Mouse (Mus musculus) v-Abl transformed pro-B cells (cell line): ENCODE results near the gene Zfhx3.

Source experiments
- in situ Hi-C, 2 experiments: fragments of 400-800 bp; cut with MboI; formaldehyde crosslinking; loops; one replicate each; pipeline ENCODE4 v1.15.1; 2025; ENCODE audit not compliant: unreplicated experiment in 2 of 2

Zfhx3 gene

GRCm38 (mm10) chr8:108424337-108424736 is 481.9 kb downstream of the Zfhx3 start:
- in situ Hi-C loops, result no loop called here

DNA sequence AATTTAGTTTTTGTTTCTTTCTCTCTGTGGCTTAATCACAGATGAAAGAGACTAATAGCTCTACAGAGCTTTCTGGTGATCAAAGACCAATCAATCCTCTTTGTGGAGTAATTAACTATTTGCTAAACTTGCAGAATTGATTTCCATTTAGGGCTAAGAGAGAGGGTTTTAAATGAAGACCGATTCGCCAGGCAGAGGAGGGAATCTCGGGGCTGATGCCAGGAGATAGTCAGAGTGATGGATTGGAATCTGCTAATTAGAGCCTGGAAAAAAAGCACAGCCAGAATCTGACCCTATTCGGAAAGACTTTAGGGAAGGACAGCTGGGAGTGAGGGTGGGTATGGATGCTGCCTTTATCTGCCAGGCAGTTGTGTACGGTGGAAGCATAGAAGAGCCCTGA is 490.9 kb downstream of the Zfhx3 start:
- in situ Hi-C loops, result no loop called here

DNA sequence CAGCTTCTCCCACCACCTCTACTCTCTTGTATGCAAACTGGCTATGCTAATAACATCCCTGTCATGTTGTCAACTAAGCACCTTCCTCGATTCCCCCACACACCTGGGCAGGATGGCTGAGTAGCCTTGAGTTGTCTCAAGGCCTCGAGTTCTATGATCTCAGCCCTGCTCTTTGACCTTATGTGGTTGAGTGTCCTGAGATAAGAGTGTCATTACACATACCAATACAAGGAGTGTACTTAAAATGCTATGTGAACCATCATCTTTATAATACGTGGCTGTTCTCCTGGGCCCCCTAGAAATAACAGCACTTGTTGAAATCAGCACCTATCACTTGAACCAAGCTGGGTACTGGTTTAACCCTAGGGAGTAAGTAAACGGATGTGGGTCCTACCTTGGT is 492.1 kb downstream of the Zfhx3 start:
- in situ Hi-C loops, result no loop called here

GRCm38 (mm10) chr8:108436336-108436735 is 493.9 kb downstream of the Zfhx3 start:
- in situ Hi-C loops, result no loop called here

GRCm38 (mm10) chr8:108437316-108437830 is 494.9 kb downstream of the Zfhx3 start:
- in situ Hi-C loops, result no loop called here

DNA sequence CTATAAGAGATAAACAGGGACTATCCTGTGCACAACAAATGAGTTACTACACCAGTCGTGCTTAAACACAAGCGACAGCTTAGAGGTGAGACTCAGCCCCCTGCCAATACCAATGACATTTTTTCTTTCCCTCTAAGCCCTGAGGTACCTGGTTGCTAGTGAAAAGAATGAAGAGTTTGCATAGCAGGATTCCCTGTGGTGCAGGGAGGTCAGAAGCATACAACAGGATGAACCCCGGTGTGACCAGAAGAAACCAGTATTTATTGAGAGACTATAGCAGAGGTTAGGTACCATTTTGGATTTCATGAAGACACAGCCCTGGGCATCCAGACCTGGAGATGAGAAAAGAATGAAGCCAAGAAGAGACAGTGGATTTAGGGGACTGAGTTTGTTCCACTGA is 498.0 kb downstream of the Zfhx3 start:
- in situ Hi-C loops, result no loop called here

GRCm38 (mm10) chr8:108450847-108451246 is 508.4 kb downstream of the Zfhx3 start:
- in situ Hi-C loops, result no loop called here

- in situ Hi-C loops, result no loop called here
Observed at GRCm38 (mm10) chr8:108454561-108455311, 512.3 kb downstream of the Zfhx3 start.

- in situ Hi-C loops, result no loop called here
Observed at GRCm38 (mm10) chr8:108466653-108467052, 524.2 kb downstream of the Zfhx3 start.

DNA sequence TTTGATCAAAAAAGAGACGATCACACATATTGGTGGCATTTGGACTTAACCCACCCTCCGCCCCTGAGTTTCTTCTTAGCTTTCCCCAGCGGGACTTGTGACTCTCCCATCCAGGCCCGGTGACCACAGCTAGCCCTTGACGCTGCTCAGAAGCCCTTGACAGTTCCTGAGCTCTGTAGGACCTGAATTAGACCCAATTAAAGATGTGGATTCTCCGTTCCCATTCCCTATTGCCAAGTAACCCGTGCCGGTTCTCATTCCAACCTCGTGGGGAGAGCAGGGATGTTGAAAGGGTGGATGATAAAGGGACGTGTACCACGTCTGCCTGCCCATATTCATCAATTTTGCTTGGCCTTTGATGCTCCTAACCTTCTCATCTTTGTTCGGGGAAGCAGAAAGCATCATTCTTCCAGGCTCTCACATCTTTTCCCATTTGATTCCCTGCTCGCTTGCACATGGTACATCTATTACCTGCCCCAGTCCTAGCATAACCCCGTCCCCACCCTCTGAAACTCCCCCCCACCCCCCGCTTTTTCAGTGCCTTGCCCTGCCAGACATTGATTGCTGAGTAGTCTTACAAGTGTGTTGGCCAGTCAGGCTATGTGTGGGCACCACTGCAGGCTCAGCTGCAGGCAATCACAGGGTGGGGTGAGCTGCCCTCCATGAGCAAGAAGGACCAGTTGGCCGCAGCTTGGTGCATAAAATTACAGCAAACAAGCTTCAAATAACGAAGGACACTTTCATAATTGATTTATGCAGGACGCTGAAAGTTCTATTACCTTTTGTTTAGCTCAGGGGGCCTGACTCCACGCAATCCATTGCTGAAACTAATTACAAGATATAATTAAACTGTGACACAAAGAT is 525.0 kb downstream of the Zfhx3 start:
- in situ Hi-C loops, result no loop called here

- in situ Hi-C loops, result no loop called here
Observed at GRCm38 (mm10) chr8:108470269-108470668, 527.8 kb downstream of the Zfhx3 start.

GRCm38 (mm10) chr8:108474556-108474955 is 532.1 kb downstream of the Zfhx3 start:
- in situ Hi-C loops, result no loop called here

DNA sequence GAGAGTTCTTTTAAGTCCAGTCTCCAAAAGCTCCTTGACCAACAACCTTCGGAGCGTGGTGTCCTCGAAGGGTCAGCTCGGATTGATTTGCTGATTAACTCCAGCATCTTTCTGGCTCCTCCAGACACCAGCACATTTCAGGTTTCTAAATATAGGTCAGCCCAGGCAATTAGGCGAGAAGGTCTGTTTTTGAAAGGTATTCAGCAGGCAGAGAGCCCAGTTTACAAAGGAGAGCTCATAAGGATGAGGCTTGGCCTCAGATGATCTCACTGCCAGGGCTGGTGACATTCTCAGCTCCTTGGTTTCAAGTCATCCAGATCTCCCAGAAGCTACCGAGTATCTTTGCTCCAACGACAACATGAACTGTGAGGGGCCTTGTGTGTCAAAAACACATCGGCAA is 535.7 kb downstream of the Zfhx3 start:
- in situ Hi-C loops, result no loop called here

DNA sequence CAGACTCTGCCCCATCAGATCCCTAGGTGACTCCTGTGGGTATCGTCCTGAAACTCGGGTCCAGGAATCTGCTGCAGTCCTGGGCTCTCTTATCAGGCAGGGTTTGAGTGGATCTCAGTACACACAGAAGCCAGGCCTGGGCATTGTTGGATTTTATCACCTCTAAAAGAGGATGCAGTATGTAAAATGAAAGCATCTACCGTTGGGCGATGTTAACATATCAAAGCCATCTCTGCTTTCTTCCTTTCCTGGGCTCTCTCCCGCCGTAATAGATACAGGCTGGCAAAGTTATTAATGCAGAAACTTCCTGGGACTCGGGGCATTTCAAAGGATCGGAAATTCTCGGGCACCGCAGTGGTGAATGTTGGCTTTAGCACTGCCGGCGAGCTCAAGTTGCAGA is 537.7 kb downstream of the Zfhx3 start:
- in situ Hi-C loops, result no loop called here

- in situ Hi-C loops, result no loop called here
Observed at GRCm38 (mm10) chr8:108481167-108481815, 538.8 kb downstream of the Zfhx3 start.

DNA sequence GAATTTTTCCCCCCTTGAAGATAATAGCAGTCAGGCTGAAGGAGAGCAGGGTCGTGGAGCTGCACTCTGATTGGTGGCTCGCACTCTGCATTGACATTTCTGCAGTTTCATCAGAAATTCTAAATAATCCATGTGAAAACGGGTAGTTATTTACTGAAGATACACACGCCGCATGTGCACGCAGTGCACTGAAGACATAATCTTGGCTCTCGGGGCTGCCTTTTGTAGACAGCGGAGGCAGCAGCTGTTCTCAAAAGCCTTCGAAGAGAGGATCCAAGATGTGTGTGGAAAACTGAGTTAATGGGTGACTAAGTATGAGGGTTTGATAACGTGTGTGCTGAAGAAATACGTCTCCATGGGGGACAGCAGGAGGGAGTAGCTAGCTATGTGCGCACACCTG is 553.7 kb downstream of the Zfhx3 start:
- in situ Hi-C loops, result no loop called here

DNA sequence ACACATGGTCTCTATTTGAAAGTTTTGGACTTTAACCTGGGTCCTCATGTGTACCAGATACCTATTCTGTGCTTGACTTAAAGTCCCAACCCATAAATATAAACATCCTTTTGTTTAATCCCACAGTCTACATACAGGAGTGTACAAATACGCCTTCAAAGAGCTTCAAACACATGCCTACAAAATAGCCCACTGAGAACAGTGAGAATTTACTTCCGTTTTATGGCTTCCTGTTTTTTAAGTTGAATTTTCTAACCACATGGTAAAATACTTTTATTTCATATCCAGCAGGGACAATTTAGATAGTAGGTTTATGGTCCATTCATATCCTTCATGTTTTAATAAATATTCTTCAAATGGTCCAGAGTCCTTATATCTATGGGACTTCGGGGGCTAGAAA is 564.3 kb downstream of the Zfhx3 start:
- in situ Hi-C loops, result no loop called here

GRCm38 (mm10) chr8:108507769-108508168 is 565.3 kb downstream of the Zfhx3 start:
- in situ Hi-C loops, result no loop called here

DNA sequence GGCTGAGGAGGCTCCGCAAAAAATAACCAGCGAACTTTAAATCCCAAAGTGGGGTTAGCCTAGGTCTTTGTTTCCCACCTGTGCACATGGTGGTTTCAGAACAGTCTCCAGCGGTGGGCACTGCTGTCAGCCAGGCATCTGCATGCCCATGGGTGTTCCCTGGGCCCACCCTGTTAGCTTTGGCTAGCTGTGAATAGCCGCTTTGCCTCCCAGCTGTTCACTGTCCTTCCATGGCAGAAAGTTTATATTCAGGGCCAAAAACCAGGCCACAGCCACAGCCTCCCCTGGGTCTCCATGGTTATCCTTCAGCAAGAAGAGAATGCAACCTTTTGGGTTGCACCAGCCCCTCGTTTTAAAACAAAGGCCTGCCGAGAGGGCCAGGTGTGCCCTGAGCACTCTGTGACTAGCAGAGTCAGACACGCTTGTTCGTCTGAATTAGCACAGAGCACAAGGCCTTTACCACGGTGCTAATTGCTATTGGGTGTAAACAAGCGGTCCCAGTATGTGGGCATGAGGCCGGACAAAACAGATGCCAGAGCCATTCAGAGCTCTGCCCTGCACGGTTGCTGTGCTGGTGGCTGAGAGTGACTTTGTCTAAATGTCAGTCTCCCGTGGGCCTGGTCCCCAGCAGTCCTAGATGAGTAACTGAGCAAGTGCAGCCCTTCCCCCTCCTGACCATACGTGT is 568.3 kb downstream of the Zfhx3 start:
- in situ Hi-C loops, result no loop called here

DNA sequence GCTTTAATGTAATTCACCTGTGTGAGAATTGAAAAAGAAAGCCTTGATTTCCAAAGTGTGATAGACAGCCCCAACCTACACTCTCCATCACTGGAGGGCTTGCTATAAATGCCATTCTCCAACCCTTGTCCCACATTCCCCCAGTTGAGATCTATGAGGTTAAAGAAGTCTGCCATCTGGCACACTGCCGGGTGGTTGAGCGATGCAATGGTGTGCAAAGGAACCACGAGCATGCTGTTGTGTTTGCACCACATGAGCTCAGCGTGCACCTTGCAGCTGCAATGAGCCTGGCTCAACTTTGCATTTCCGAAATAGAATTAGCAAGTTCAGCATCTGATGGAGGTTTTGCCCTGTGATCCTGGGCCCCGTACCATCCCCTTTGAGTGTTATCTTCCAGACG is 575.7 kb downstream of the Zfhx3 start:
- in situ Hi-C loops, result no loop called here

- in situ Hi-C loops, result no loop called here
Observed at GRCm38 (mm10) chr8:108522050-108522449, 579.6 kb downstream of the Zfhx3 start.
